Mouse (Mus musculus): ENCODE measurements around the gene Cdc37.

GRCm38 (mm10) chr9:21091707-21092320 lies 58.0 kb downstream of the Cdc37 start, which contains the start of the genes Gm38431 and Raver1:
- TF ChIP-seq EP300 (optimal IDR thresholded peaks at IDR 0.05): no peak
- TF ChIP-seq CTCF (IDR thresholded peaks at IDR 0.05; ENCODE audit: low read depth): no peak

All from stomach, postnatal 0 days (tissue).